Mouse (Mus musculus) midbrain, postnatal 0 days (tissue): ENCODE results near the gene Phka1. TPM values are rescaled to one million over a fixed set of nuclear protein-coding genes. Genes with fewer than 3 reads are reported as not detected.
"Not testable (repeated sequence)": the region's sequence is repeated elsewhere in the genome, so short reads cannot be mapped to it uniquely, and the experiment has no call there.

Experiments
- ATAC-seq: fragments of 200-750 bp; cut with Nextera tagmentation; 2 replicates; pipeline ENCODE4 v1.8.0; 2017; ENCODE audit warnings: moderate number of reproducible peaks, mild to moderate bottlenecking, moderate TSS enrichment, moderate library complexity; ENCODE audit not compliant: low FRiP score
- DNase-seq: peaks from one replicate; pipeline ENCODE4 v3.0.0-alpha.2; 2015; ENCODE audit warnings: low spot score
- H3K27ac ChIP-seq: fragments of 300-500 bp; sonication (generic); 2 replicates; pipeline ENCODE4 v1.5.1; 2014; ENCODE audit warnings: low read depth, mild to moderate bottlenecking, low read length, mixed read lengths
- H3K27me3 ChIP-seq: fragments of 300-500 bp; sonication (generic); 2 replicates; pipeline ENCODE4 v1.6.1; 2014; ENCODE audit warnings: low read length, control low read depth, mixed read lengths; ENCODE audit not compliant: insufficient read depth
- H3K36me3 ChIP-seq: fragments of 300-500 bp; sonication (generic); 2 replicates; pipeline ENCODE4 v1.6.1; 2014; ENCODE audit warnings: low read length, control low read depth, mixed read lengths; ENCODE audit not compliant: insufficient read depth
- H3K4me1 ChIP-seq: fragments of 300-500 bp; sonication (generic); 2 replicates; pipeline ENCODE4 v1.6.1; 2014; ENCODE audit warnings: mild to moderate bottlenecking, control low read depth, antibody characterized with exemption, low read length, mixed read lengths; ENCODE audit not compliant: insufficient read depth
- H3K4me2 ChIP-seq: fragments of 300-500 bp; sonication (generic); 2 replicates; pipeline ENCODE4 v1.6.1; 2014; ENCODE audit warnings: low read depth, mild to moderate bottlenecking, low read length, mixed read lengths; ENCODE audit not compliant: poor library complexity, severe bottlenecking
- H3K4me3 ChIP-seq: fragments of 300-500 bp; sonication (generic); 2 replicates; pipeline ENCODE4 v1.5.1; 2014; ENCODE audit warnings: low read depth, mild to moderate bottlenecking, low read length, moderate library complexity
- H3K9ac ChIP-seq: fragments of 300-500 bp; sonication (generic); replicated peaks from 2 replicates; pipeline ENCODE4 v1.6.1; 2014; ENCODE audit warnings: mild to moderate bottlenecking, low read length, moderate library complexity, mixed read lengths; ENCODE audit not compliant: poor library complexity, severe bottlenecking
- H3K9me3 ChIP-seq: fragments of 300-500 bp; sonication (generic); 2 replicates; pipeline ENCODE4 v1.6.1; 2016; ENCODE audit warnings: low read length, control low read depth
- CTCF ChIP-seq: IDR thresholded peaks from 2 replicates; pipeline ENCODE4 v1.5.1; 2016; ENCODE audit warnings: antibody characterized with exemption, mild to moderate bottlenecking
- WGBS: fragments of 180-500 bp; shearing (Covaris S2); extraction: QIAGEN DNeasy Blood & Tissue Kit; methylation state at CpG from one replicate; pipeline ENCODE4 v1.1.7; 2014; 5-methylcytosine and 5-hydroxymethylcytosine counted together
- polyA plus RNA-seq: library from polyadenylated mRNA; unstranded; fragments of >200 nt; fragmentation: Nextera tagmentation; extraction: Ambion mirVana; gene quantifications from 2 replicates; pipeline ENCODE4 v1.2.1, GENCODE M21; 2015
- total RNA-seq: library from RNA; depleted of rRNA; stranded (reverse); fragments of >200 nt; gene quantifications from 2 replicates; pipeline ENCODE4 v1.2.3, GENCODE M21; 2014; rRNA removed

Gene Phka1
- 8.7 and 15.8 TPM in 2 replicates for total RNA-seq
- polyA plus RNA-seq: 6.6 and 6.8 TPM in 2 replicates

DNA sequence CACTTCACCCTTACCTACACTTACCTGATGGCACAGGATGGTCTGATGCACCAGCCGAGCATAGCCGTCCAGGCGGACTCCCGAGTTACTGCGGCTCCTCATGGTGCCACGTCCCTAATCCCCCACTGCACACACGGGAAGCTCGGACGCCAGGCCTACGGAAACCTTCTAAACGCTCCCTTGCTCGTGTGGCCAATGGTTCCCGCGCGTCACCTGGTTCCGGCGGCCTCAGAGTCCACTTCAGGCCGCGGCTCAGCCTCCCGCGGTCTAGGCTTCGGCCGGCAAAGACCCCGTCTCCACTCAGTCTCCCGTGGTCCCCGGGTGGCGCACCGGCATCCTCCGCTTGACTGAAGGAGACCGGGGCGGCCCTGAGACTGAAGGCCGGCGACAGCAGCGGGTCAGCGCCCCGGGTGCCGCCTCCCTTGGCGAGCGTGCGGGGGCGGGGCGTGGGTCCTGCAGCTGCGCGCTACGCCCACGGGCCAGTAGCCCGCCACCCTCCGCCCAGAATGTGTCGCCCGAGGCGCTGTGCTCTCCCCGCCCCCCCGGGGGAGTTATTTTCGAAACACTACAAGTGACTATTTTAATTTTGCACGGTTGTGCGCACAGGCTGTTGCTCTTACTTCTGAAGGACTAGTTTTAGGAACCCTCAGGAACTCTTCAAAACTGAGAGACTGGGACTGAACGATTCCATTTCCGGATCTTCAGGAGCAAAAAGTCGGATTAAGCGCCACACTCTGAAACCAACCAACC is at the start of gene Phka1:
Gene Phka1, minus strand, starts transcription at position 424 of the 750 bp plus-strand sequence.
- H3K27me3 ChIP-seq: no peaks in the 10 kb centered on the region; the same call in 1 of the 2 replicates
- no peaks in the 10 kb centered on the region for H3K36me3 ChIP-seq
- peak within 1 kb of the TSS; percentile 36 for H3K9ac ChIP-seq
- H3K9me3 ChIP-seq: no peaks in the 10 kb centered on the region
- H3K4me3 ChIP-seq: peak within 1 kb of the TSS; percentile 55
- ATAC-seq: peak; percentile 77
- 0 out of 2 replicates have a peak, but pooled peaks cover 4% of the 10 kb centered on the region for H3K4me1 ChIP-seq
- 28% methylated on average over 59 of the region's 60 CpGs for WGBS
- peak; percentile 51 for DNase-seq
- peak; percentile 11; the same call in 1 of the 2 replicates for TF ChIP-seq CTCF
- H3K27ac ChIP-seq: no peak within 1 kb of the TSS
- H3K4me2 ChIP-seq: peak within 1 kb of the TSS; percentile 54

GRCm38 (mm10) chrX:102689252-102689651 is 45.2 kb upstream of the Phka1 start:
- not testable (repeated sequence) for H3K36me3 ChIP-seq, H3K27me3 ChIP-seq, H3K9me3 ChIP-seq, H3K4me1 ChIP-seq, H3K4me2 ChIP-seq, H3K27ac ChIP-seq, H3K9ac ChIP-seq, H3K4me3 ChIP-seq
- peak; percentile 24 for DNase-seq
- peak; percentile 61 for TF ChIP-seq CTCF
- peak; percentile 38; the same call in 1 of the 2 replicates for ATAC-seq
- 15% methylated on average over 4 of the region's 4 CpGs for whole genome bisulfite sequencing

GRCm38 (mm10) chrX:102686872-102687271 is 42.8 kb upstream of the Phka1 start, which contains the start of gene Gm3880:
TSS of gene Gm3880 (minus strand) at chrX:102686972.
- H3K9me3 ChIP-seq, H3K4me2 ChIP-seq, DNase-seq, H3K27ac ChIP-seq, H3K36me3 ChIP-seq, H3K4me3 ChIP-seq, ATAC-seq, H3K9ac ChIP-seq, H3K27me3 ChIP-seq, H3K4me1 ChIP-seq: not testable (repeated sequence)
- WGBS: 96% methylated on average over 4 of the region's 5 CpGs

- ATAC-seq, H3K9me3 ChIP-seq, H3K36me3 ChIP-seq, H3K27ac ChIP-seq, H3K4me1 ChIP-seq, H3K4me2 ChIP-seq, H3K27me3 ChIP-seq, H3K9ac ChIP-seq, DNase-seq, H3K4me3 ChIP-seq: not testable (repeated sequence)
- 45% methylated on average over 3 of the region's 3 CpGs for WGBS
These were observed 40.7 kb upstream of the Phka1 start for GRCm38 (mm10) chrX:102684706-102685105.

- H3K9ac ChIP-seq: no peak overlapping the region
- no peak for TF ChIP-seq CTCF
- ATAC-seq (no peak), DNase-seq (no peak)
- no peaks in the 10 kb centered on the region for H3K27me3 ChIP-seq
- H3K4me1 ChIP-seq: no peaks in the 10 kb centered on the region
- no peak overlapping the region for H3K4me2 ChIP-seq
- no peak overlapping the region for H3K4me3 ChIP-seq
- WGBS: 88% methylated on average over 2 of the region's 2 CpGs
- H3K9me3 ChIP-seq: no peaks in the 10 kb centered on the region
- H3K36me3 ChIP-seq: no peaks in the 10 kb centered on the region
- H3K27ac ChIP-seq: no peak overlapping the region
These were observed 22.6 kb upstream of the Phka1 start for GRCm38 (mm10) chrX:102666641-102667040.

DNA sequence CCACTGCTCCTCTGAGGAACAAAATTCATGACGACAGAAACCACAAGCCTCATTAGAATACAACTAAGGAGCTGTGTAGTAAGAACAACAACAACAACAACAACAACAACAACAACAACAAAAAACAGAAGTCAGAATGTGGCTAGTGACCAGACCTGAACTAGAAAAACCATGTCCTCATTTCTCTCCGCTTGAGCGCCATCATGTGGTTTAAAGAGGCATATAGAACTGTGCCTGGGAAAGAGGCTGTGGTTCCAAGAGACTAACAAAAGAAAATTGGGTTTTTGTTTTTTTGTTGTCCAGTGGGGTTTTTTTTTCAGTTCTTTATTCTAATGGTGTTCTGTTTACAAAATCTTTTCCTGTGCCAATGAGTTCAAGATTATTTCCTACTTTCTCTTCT is 16.7 kb upstream of the Phka1 start:
- H3K4me3 ChIP-seq: no peak overlapping the region
- no peak overlapping the region for H3K4me2 ChIP-seq
- 22% methylated on average over 3 of the region's 3 CpGs for WGBS
- H3K4me1 ChIP-seq: no peaks in the 10 kb centered on the region
- H3K9me3 ChIP-seq: no peaks in the 10 kb centered on the region
- H3K9ac ChIP-seq: no peak overlapping the region
- ATAC-seq (no peak), DNase-seq (no peak)
- TF ChIP-seq CTCF: peak; percentile 37; the same call in 1 of the 2 replicates
- H3K27me3 ChIP-seq: no peaks in the 10 kb centered on the region; the same call in 1 of the 2 replicates
- H3K36me3 ChIP-seq: no peaks in the 10 kb centered on the region
- no peak overlapping the region for H3K27ac ChIP-seq
